Mouse (Mus musculus): ENCODE data around the gene Eogt. TPM values are rescaled to one million over a fixed set of nuclear protein-coding genes. Genes with fewer than 3 reads are reported as not detected.

Eogt gene
- polyA plus RNA-seq, 1 experiment from 2014 or later: 11.1 TPM

DNA sequence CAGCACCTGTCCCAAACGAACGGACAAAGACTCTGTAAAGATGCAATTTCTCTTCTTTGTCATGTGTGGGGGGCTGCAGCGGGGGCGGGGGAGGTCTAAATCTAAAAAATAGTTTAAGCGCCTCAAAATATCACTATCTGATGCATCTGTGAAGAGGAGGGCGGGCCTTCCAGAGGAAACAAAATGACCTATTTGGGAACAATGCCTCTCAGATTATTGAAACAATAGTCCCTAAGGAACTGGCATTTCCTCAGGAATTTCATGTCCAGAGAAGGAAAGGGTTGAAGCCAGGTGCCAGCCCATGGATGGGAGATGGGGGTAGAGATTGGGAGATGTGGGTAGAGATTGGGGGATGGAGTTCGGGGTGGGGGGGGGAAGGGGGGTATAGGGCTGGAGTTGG lies 7.2 kb downstream of the Eogt start:
- 71% methylated on average over 7 of the region's 7 CpGs for WGBS
- no peak overlapping the region for H3K9ac ChIP-seq
- H3K4me2 ChIP-seq: no peak overlapping the region
- peaks cover 5% of the 10 kb centered on the region; the same call in 1 of the 2 replicates for H3K9me3 ChIP-seq
- no peaks in the 10 kb centered on the region for H3K27me3 ChIP-seq (replicated peaks)
- no peak overlapping the region for H3K4me3 ChIP-seq
- no peak for ATAC-seq (ENCODE audit: extremely low read depth, insufficient number of reproducible peaks, low FRiP score, low TSS enrichment)
- H3K36me3 ChIP-seq: peaks cover 54% of the 10 kb centered on the region
- peaks cover 15% of the 10 kb centered on the region for H3K4me1 ChIP-seq
- no peak overlapping the region for H3K27ac ChIP-seq (replicated peaks)

DNA sequence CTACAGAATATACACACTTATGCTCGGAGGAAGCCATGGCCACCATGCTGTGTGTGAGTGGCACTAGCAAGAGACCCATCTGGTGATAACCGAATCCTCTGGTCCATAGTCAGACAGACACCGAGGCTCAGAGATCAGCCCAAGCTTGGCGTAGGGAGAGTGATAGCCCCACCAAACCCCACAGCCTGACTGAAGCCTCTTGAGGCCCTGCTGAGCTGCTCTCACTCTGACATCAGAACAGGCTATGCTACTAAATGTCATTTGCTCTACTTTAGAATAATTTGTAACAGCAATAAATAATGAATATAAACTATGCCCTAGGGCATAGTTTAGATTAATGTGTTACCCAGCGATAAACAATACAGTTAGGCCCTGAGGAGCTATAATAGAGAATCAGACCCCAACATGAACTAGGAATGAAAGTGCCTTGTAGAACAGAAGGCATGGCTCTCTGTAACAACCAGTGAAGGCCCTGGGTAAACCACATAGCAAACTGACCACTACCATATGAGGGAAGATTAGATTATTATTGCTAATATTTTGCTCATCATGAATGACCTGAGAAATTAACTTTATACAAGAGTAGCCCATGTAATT lies 16.2 kb downstream of the Eogt start:
- WGBS: 83% methylated on average over 5 of the region's 5 CpGs
- H3K27me3 ChIP-seq (replicated peaks): no peaks in the 10 kb centered on the region
- no peak overlapping the region for H3K4me2 ChIP-seq
- no peak overlapping the region for H3K27ac ChIP-seq (replicated peaks)
- H3K4me1 ChIP-seq: no peaks in the 10 kb centered on the region
- H3K36me3 ChIP-seq: peaks cover 78% of the 10 kb centered on the region
- no peak overlapping the region for H3K4me3 ChIP-seq
- ATAC-seq (ENCODE audit: extremely low read depth, insufficient number of reproducible peaks, low FRiP score, low TSS enrichment): no peak
- H3K9me3 ChIP-seq: no peaks in the 10 kb centered on the region
- no peak overlapping the region for H3K9ac ChIP-seq

DNA sequence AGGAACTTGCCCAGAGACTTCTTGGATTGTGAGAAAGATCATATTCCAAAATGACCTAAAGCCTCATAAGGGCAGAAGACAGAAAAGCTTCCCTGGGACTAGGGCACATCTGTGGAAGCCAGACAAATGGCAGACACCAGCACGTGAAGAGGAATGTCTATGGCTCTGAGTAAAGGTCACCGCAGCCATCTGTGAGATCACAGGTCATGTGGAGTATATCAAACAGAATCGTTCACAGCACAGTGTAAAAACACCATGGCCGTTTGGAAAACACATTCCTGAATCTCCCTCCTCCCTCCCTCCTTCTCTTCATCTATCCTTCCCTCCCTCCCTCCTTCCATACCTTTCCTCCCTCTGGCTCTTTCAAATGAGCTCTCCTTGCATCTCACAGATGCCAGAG lies 17.2 kb downstream of the Eogt start:
- no peak for ATAC-seq (ENCODE audit: extremely low read depth, insufficient number of reproducible peaks, low FRiP score, low TSS enrichment)

DNA sequence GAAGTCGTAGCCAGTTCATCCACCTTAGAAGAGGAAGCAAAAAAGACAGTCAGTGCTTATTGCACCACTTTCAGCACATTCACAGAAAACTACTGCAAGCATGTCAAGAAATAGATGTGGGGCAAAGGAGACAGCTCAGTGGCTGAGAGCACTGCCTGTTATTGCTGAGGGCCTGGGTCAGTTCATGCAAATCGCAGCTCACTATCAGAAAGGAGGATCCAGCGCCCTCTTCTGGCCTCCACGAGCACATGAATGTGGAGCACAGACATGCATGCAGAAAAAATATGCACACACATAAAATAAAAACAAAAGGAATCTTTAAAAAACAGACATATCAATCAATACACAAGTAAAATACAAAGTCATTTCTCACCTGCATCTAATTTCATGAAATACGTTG lies 18.0 kb downstream of the Eogt start:
- 69% methylated on average over 5 of the region's 5 CpGs for WGBS
- Histone ChIP-seq H3K9ac (no peak overlapping the region), H3K27ac (replicated peaks) (no peak overlapping the region), H3K4me3 (no peak overlapping the region), H3K4me2 (no peak overlapping the region), H3K27me3 (replicated peaks) (no peaks in the 10 kb centered on the region), H3K9me3 (no peaks in the 10 kb centered on the region), H3K4me1 (no peaks in the 10 kb centered on the region), H3K36me3 (peaks cover 80% of the 10 kb centered on the region)
- ATAC-seq (ENCODE audit: extremely low read depth, insufficient number of reproducible peaks, low FRiP score, low TSS enrichment): no peak

More for the DNA sequence above, 17.2 kb downstream of the Eogt start:
- 50% methylated on average over 4 of the region's 4 CpGs for WGBS
- H3K4me2 ChIP-seq: no peak overlapping the region
- no peak overlapping the region for H3K27ac ChIP-seq (replicated peaks)
- no peaks in the 10 kb centered on the region for H3K9me3 ChIP-seq
- no peak overlapping the region for H3K9ac ChIP-seq
- H3K36me3 ChIP-seq: peaks cover 84% of the 10 kb centered on the region
- no peaks in the 10 kb centered on the region for H3K27me3 ChIP-seq (replicated peaks)
- no peak overlapping the region for H3K4me3 ChIP-seq
- no peaks in the 10 kb centered on the region for H3K4me1 ChIP-seq

DNA sequence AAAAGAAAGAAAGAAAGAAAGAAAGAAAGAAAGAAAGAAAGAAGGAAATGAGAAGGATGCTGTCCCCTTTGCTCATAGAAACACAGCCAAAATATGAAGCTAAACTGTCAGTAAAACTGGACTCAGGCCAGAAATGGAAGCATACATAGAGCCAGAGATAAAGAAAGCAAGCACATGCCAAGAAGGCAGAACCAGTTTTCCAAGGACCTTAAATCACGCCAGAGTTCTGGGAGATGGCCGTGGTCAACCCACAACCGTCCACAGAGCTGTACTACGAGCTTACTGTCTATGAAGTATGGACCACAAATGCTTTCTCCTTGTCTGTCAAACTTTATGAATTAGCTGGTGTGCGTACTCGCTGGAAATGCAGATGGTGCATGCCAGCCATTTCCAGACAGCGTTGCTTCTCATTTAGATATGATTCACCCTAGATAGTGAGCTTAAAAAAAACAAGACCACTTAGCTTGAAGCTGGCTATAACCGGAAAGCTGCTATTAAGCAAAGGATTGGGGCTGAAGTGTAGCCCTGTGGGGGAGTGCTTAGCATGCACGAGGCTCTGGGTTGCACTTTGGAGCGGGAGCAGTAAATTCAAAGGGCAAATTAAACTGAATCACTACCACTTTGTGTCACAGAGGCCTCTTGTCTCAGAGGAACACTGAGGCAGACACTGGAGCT lies 24.5 kb downstream of the Eogt start:
- no peak for ATAC-seq (ENCODE audit: extremely low read depth, insufficient number of reproducible peaks, low FRiP score, low TSS enrichment)
- WGBS: 53% methylated on average over 10 of the region's 10 CpGs

DNA sequence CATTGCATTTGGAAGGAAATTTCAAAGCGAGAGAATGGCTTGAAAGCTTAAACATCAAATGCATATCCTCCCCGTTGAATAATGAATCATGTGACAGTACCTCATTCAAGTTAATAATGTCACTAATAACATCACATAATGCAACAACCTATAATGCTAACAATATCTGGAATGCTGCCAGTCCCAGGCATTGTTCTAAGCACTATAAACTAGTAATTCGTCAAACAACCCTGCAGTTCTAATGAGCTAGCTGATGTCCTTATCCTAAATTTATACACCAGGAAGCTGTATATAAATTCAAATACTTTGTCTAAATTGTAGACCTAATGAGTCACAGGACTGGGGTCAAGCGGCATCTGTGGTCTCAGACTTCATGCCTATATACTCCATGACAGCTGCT lies 28.1 kb downstream of the Eogt start:
- Histone ChIP-seq H3K9ac (no peak overlapping the region), H3K27me3 (replicated peaks) (no peaks in the 10 kb centered on the region), H3K27ac (replicated peaks) (no peak overlapping the region), H3K36me3 (peaks cover 59% of the 10 kb centered on the region), H3K4me3 (no peak overlapping the region), H3K4me2 (no peak overlapping the region), H3K9me3 (no peaks in the 10 kb centered on the region), H3K4me1 (peaks cover 15% of the 10 kb centered on the region)
- WGBS: 85% methylated on average over 4 of the region's 4 CpGs
- no peak for ATAC-seq (ENCODE audit: extremely low read depth, insufficient number of reproducible peaks, low FRiP score, low TSS enrichment)

More for the DNA sequence above, 24.5 kb downstream of the Eogt start:
- Histone ChIP-seq H3K27ac (replicated peaks) (peak overlapping the region; percentile 56), H3K27me3 (replicated peaks) (no peaks in the 10 kb centered on the region), H3K4me2 (peak overlapping the region; percentile 39), H3K4me1 (peaks cover 15% of the 10 kb centered on the region), H3K4me3 (no peak overlapping the region), H3K9ac (no peak overlapping the region), H3K36me3 (peaks cover 48% of the 10 kb centered on the region), H3K9me3 (no peaks in the 10 kb centered on the region)

DNA sequence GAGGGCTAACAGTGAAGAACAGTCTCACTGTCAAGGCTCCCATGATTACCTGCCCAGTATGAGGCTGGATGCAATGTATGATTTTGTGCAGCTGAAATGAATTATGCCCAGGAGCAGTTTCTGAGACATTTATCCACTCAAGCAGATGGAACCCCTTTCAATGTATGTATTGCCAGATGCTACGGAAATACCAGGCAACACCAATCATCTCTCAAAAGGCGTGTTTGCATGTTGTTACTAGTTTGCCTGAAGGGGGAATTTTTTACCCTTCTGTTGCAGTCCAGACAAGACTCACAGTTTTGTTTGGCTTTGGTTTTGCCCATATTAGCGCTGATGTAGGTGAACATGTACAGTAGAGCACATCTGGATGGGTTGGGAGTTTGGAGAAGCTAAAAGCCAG lies 30.7 kb downstream of the Eogt start:
- Histone ChIP-seq H3K36me3 (peaks cover 68% of the 10 kb centered on the region), H3K9ac (no peak overlapping the region), H3K27ac (replicated peaks) (no peak overlapping the region), H3K4me1 (no peaks in the 10 kb centered on the region), H3K27me3 (replicated peaks) (no peaks in the 10 kb centered on the region), H3K4me3 (no peak overlapping the region), H3K9me3 (no peaks in the 10 kb centered on the region), H3K4me2 (no peak overlapping the region)
- no peak for ATAC-seq (ENCODE audit: extremely low read depth, insufficient number of reproducible peaks, low FRiP score, low TSS enrichment)
- 83% methylated on average over 3 of the region's 3 CpGs for WGBS

DNA sequence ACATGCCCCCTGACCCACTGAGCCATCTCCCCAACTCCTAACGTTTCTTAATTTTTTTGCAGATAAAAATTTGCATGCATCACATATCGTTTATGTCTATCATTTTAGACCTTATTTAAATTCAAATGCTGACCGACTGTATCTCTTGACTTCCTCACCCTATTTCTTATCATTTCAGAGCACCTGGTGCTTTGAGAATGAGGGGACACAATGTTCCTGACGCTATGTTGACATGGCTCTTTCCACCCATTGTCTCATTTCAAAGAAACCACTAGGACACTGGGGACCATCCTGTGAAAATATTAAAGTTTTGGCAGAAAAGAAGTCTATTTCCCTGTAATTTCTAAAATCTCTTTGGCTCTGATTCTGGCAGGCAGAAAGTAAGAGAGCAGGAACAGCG lies 32.1 kb downstream of the Eogt start:
- WGBS: 64% methylated on average over 5 of the region's 5 CpGs
- Histone ChIP-seq H3K9me3 (no peaks in the 10 kb centered on the region), H3K9ac (no peak overlapping the region), H3K4me2 (no peak overlapping the region), H3K36me3 (peaks cover 76% of the 10 kb centered on the region), H3K4me1 (no peaks in the 10 kb centered on the region), H3K27ac (replicated peaks) (no peak overlapping the region), H3K27me3 (replicated peaks) (no peaks in the 10 kb centered on the region), H3K4me3 (no peak overlapping the region)
- ATAC-seq (ENCODE audit: extremely low read depth, insufficient number of reproducible peaks, low FRiP score, low TSS enrichment): no peak

DNA sequence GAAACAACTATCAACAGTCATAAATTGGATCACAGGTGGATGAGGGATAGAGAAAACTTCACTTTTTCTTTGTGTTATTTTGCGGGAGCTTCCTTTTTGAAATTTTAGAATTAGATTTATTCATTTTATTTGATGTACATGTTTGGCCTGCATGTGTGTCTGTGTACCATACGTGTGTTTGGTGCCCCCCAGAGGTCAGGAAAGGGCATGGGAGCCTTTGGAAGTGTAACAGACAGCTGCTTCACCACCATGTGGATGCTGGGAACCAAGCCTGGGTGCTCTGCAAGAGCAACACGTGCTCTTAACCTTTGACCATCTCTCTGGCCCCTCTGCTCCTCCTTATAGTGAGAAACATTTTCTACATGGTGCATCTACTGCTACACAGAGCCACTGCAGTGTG lies 34.2 kb downstream of the Eogt start:
- WGBS: 55% methylated on average over 3 of the region's 3 CpGs

DNA sequence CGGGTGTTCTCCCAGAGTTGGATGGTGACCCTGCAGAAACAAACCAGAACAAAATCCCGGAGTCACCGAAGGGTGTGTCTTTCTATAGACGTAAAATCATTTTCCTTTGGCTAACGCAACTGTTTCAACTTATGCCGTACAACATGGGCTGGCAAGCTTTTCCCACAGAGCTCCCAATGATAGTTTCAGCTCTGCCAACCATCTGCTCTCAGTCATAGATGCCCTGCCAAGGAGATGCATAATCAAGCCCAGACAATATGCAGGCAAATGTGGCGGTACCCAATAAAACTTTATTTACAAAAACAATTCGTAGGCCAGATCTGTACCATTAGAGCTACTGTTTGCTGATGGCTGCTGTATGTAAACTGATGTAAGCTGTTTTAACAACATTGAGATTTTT lies 36.8 kb downstream of the Eogt start:
- ATAC-seq (ENCODE audit: extremely low read depth, insufficient number of reproducible peaks, low FRiP score, low TSS enrichment): no peak
- Histone ChIP-seq H3K9me3 (no peaks in the 10 kb centered on the region), H3K27me3 (replicated peaks) (no peaks in the 10 kb centered on the region), H3K4me1 (no peaks in the 10 kb centered on the region), H3K36me3 (peaks cover 59% of the 10 kb centered on the region), H3K4me2 (no peak overlapping the region), H3K27ac (replicated peaks) (no peak overlapping the region), H3K9ac (no peak overlapping the region), H3K4me3 (no peak overlapping the region)
- 89% methylated on average over 8 of the region's 8 CpGs for WGBS

More for the DNA sequence above, 34.2 kb downstream of the Eogt start:
- Histone ChIP-seq H3K4me3 (no peak overlapping the region), H3K27me3 (replicated peaks) (no peaks in the 10 kb centered on the region), H3K9me3 (no peaks in the 10 kb centered on the region), H3K4me2 (no peak overlapping the region), H3K27ac (replicated peaks) (no peak overlapping the region), H3K4me1 (no peaks in the 10 kb centered on the region), H3K9ac (no peak overlapping the region), H3K36me3 (peaks cover 78% of the 10 kb centered on the region)
- no peak for ATAC-seq (ENCODE audit: extremely low read depth, insufficient number of reproducible peaks, low FRiP score, low TSS enrichment)

DNA sequence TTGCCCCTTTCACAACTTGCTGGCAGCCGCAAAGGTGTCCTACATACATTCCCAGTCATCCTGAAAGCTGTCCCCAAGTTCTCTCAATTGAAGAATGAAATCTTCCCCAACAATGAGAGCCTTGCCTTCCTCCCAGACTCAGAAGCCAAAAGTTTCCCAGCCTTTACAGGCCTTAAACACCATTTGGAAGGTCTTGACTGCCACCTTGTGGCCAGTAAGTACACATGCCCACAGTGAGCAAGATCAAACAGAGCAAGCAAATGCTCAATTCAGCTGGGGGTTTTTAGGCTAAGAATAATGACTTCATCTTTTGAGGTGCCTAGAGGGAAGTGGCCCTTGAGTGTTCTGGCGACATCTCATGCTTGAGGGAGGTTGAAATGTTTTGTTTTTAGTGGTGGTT lies 42.2 kb downstream of the Eogt start:
- peaks cover 21% of the 10 kb centered on the region for H3K27me3 ChIP-seq (replicated peaks)
- 0 out of 2 replicates have a peak, but pooled peaks cover 2% of the 10 kb centered on the region for H3K4me1 ChIP-seq
- WGBS: 16% methylated on average over 2 of the region's 2 CpGs
- no peak overlapping the region for H3K4me2 ChIP-seq
- H3K9me3 ChIP-seq: no peaks in the 10 kb centered on the region
- no peak for ATAC-seq (ENCODE audit: extremely low read depth, insufficient number of reproducible peaks, low FRiP score, low TSS enrichment)
- no peak overlapping the region for H3K27ac ChIP-seq (replicated peaks)
- H3K4me3 ChIP-seq: no peak overlapping the region
- H3K9ac ChIP-seq: no peak overlapping the region
- H3K36me3 ChIP-seq: peaks cover 9% of the 10 kb centered on the region

DNA sequence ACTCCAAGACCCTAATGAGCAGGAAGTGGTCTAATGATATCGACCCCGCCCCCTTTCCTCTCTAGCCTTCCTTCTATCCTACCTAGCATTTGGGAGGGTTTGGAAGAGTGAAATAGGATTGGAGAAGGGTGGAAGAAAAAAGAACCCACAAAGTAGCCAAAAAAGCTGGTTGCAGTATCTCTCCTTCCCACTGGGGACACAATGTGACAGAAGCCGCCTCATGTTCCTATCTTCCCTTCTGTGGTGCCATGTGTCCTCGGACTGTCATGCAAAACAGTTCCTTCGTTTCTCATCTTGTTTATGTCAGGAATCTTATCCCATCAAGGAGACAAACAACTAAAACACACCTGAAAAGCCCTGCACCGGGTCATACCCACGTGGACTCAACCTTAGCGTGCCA lies 42.9 kb downstream of the Eogt start:
- 64% methylated on average over 8 of the region's 8 CpGs for WGBS
- H3K9me3 ChIP-seq: no peaks in the 10 kb centered on the region
- no peak for ATAC-seq (ENCODE audit: extremely low read depth, insufficient number of reproducible peaks, low FRiP score, low TSS enrichment)

More for the DNA sequence above, 42.9 kb downstream of the Eogt start:
- no peak overlapping the region for H3K4me2 ChIP-seq
- H3K36me3 ChIP-seq: peaks cover 3% of the 10 kb centered on the region; the same call in 1 of the 2 replicates
- H3K4me1 ChIP-seq: peaks cover 6% of the 10 kb centered on the region; the same call in 1 of the 2 replicates
- H3K27ac ChIP-seq (replicated peaks): no peak overlapping the region
- no peak overlapping the region for H3K4me3 ChIP-seq
- H3K27me3 ChIP-seq (replicated peaks): peaks cover 28% of the 10 kb centered on the region
- no peak overlapping the region for H3K9ac ChIP-seq
